Mouse (Mus musculus): Measurements from ENCODE around the gene Hspb2. TPM values are rescaled to one million over a fixed set of nuclear protein-coding genes. Genes with fewer than 3 reads are reported as not detected.

Gene Hspb2
- total and polyA plus RNA-seq, 3 experiments: not detected

DNA sequence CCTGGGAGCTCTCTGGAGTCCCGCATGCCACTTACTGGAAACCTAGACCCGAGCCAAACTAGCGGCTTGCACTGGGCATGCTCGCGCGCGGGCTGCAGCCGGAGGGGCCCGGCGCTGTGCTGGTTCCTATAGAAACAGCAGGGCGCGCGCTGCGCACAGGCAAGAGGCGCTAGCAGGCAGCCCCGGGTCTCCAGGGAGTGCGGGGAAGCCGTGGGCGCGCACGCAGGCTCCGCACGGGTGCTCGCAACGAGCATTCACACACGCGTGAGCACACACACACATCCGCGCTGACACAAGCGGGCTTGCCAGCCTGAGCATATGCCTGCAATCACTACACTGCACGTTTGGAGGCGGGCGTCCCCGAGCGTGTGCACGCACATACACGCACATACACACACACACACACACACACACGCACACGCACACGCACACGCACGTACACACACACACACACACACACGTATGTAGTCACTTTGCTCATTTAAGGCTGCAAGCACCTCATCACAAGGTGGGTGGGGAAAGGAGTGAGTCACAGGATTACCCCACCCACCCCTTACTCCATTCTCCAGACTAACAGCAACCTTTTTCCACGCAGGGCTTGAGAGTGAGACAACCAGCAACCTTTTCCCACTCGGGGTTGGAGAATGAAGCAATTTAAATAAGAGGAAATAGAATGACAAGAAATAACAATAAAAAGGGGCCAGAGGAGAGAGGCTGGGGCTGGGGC lies 24.1 kb downstream of the Hspb2 start:
- H3K9ac ChIP-seq (ENCODE audit: control insufficient read depth, low read depth, low read length, poor library complexity, severe bottlenecking): no peak overlapping the region

DNA sequence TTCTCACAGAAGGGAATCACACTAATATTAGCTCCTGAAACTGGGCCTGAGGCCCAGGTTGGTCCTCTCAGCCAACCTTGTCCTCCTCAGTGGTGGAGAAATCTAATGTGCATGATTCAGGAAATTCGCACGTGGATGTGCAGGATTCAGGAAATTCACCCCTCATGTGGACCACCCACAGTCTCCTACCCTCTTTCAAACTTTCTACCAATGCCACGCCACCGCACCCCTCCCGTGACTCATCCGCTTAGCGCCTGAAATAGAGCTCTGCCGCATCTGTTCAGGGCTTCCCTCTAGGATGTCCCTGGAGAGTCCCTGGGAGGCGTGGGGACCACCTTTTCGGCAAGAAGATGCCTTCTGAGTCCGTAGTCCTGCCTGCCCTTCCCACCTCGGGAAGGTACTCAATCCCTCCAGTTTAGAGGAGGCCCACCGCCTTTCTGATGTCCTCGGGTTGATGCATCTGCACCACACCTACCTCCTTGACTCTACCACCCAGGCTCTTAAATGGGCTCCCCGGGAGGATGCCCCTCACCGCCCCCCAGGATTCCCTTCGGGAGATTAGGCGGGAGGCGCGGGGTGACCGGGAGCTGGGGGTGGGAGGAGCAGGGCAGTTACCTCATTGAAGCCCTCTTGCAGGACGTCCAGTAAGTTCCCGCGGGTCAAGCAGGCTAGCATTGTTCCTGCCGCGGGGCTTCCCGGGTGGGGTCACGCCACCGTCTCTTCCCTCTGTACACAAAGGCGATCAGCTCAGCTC lies 24.8 kb downstream of the Hspb2 start:
- Histone ChIP-seq H3K9ac (ENCODE audit: control insufficient read depth, low read depth, low read length, poor library complexity, severe bottlenecking) (no peak overlapping the region), H3K27ac (ENCODE audit: control insufficient read depth, low read depth, low read length) (no peak overlapping the region), H3K79me2 (ENCODE audit: control insufficient read depth, insufficient read depth, low read length, poor library complexity) (no peaks in the 10 kb centered on the region), H3K4me1 (ENCODE audit: control insufficient read depth in 1 of 2, insufficient read depth in 2 of 2, low read length in 2 of 2) (0 out of 4 replicates have a peak, but pooled peaks cover 0 to 2% of the 10 kb centered on the region in 2 experiments), H3K27me3 (ENCODE audit: control insufficient read depth in 1 of 2, insufficient read depth in 2 of 2, low read length in 2 of 2) (peaks cover 0 to 10% of the 10 kb centered on the region in 2 experiments; a peak in 3 of 4 replicates), H3K4me3 (ENCODE audit: control insufficient read depth in 1 of 2, insufficient read depth in 1 of 2, low read depth in 2 of 2, low read length in 2 of 2) (no peak overlapping the region), H3K9me3 (replicated peaks; ENCODE audit: insufficient read depth, low read length) (no peaks in the 10 kb centered on the region), H3K36me3 (ENCODE audit: control insufficient read depth in 1 of 2, insufficient read depth in 2 of 2, low read length in 2 of 2) (no peaks in the 10 kb centered on the region)
- DNase-seq (ENCODE audit: low read depth, low spot score): no peak
- TF ChIP-seq BHLHE40 (IDR thresholded peaks at IDR 0.05; ENCODE audit: borderline replicate concordance, low read depth, low read length): no peak
- TF ChIP-seq SMC3 (IDR thresholded peaks at IDR 0.05; ENCODE audit: low read depth, low read length): no peak
- TF ChIP-seq GABPA (IDR thresholded peaks at IDR 0.05; ENCODE audit: low read depth, low read length): no peak

More for the DNA sequence above, 24.1 kb downstream of the Hspb2 start:
- Histone ChIP-seq H3K4me1 (ENCODE audit: control insufficient read depth in 1 of 2, insufficient read depth in 2 of 2, low read length in 2 of 2) (0 out of 4 replicates have a peak, but pooled peaks cover 0 to 1% of the 10 kb centered on the region in 2 experiments), H3K79me2 (ENCODE audit: control insufficient read depth, insufficient read depth, low read length, poor library complexity) (no peaks in the 10 kb centered on the region), H3K27ac (ENCODE audit: control insufficient read depth, low read depth, low read length) (no peak overlapping the region), H3K36me3 (ENCODE audit: control insufficient read depth in 1 of 2, insufficient read depth in 2 of 2, low read length in 2 of 2) (no peaks in the 10 kb centered on the region), H3K9me3 (replicated peaks; ENCODE audit: insufficient read depth, low read length) (no peaks in the 10 kb centered on the region), H3K4me3 (ENCODE audit: control insufficient read depth in 1 of 2, insufficient read depth in 1 of 2, low read depth in 2 of 2, low read length in 2 of 2) (no peak overlapping the region), H3K27me3 (ENCODE audit: control insufficient read depth in 1 of 2, insufficient read depth in 2 of 2, low read length in 2 of 2) (peaks cover 0 to 7% of the 10 kb centered on the region in 2 experiments; a peak in 3 of 4 replicates)
- TF ChIP-seq POLR2AphosphoS2 (IDR thresholded peaks at IDR 0.05; ENCODE audit: low read length) (no peak), MYC (IDR thresholded peaks at IDR 0.05; ENCODE audit: low read depth, low read length) (no peak), RAD21 (IDR thresholded peaks at IDR 0.05; ENCODE audit: low read depth, low read length) (no peak), ZKSCAN1 (IDR thresholded peaks at IDR 0.05; ENCODE audit: low read depth, low read length) (no peak), SMC3 (IDR thresholded peaks at IDR 0.05; ENCODE audit: low read depth, low read length) (no peak), MAZ (IDR thresholded peaks at IDR 0.05; ENCODE audit: low read depth, low read length) (no peak), ZNF384 (IDR thresholded peaks at IDR 0.05; ENCODE audit: low read depth, low read length) (no peak), CHD2 (IDR thresholded peaks at IDR 0.05; ENCODE audit: low read length) (no peak), POLR2A (IDR thresholded peaks at IDR 0.05; ENCODE audit: control insufficient read depth in 1 of 2, insufficient read depth in 1 of 2, low read depth in 1 of 2, low read length in 2 of 2, poor library complexity in 1 of 2) (no peak), CTCF (IDR thresholded peaks at IDR 0.05 in 2 of 3, conservative IDR thresholded peaks at IDR 0.05 in 1 of 3; ENCODE audit: control insufficient read depth in 1 of 3, insufficient read depth in 1 of 3, low read depth in 2 of 3, low read length in 3 of 3, poor library complexity in 1 of 3, severe bottlenecking in 1 of 3) (no peak), NELFE (IDR thresholded peaks at IDR 0.05; ENCODE audit: low read depth, low read length) (no peak), MYB (IDR thresholded peaks at IDR 0.05; ENCODE audit: low read depth, low read length) (no peak), USF2 (IDR thresholded peaks at IDR 0.05; ENCODE audit: borderline replicate concordance in 1 of 2, insufficient read depth in 1 of 2, low read depth in 1 of 2, low read length in 2 of 2) (no peak), EP300 (IDR thresholded peaks at IDR 0.05; ENCODE audit: low read depth in 1 of 2, low read length in 2 of 2) (no peak), ZC3H11A (IDR thresholded peaks at IDR 0.05; ENCODE audit: low read depth, low read length) (no peak)
- DNase-seq (ENCODE audit: low read depth, low spot score): no peak

All from MEL (cell line).